Mouse (Mus musculus) hindbrain, postnatal 0 days (tissue): ENCODE results near the gene Slc16a12. TPM values are rescaled to one million over a fixed set of nuclear protein-coding genes. Genes with fewer than 3 reads are reported as not detected.

ENCODE experiments used
- ATAC-seq: fragments of 200-750 bp; cut with Nextera tagmentation; 2 replicates; pipeline ENCODE4 v1.8.0; 2017; ENCODE audit warnings: mild to moderate bottlenecking, moderate TSS enrichment, moderate library complexity
- DNase-seq: peaks from one replicate; pipeline ENCODE4 v3.0.0-alpha.2; 2015; ENCODE audit warnings: low spot score
- H3K27ac ChIP-seq: fragments of 300-500 bp; sonication (generic); 2 replicates; pipeline ENCODE4 v1.5.1; 2014; ENCODE audit warnings: mild to moderate bottlenecking
- H3K27me3 ChIP-seq: fragments of 300-500 bp; sonication (generic); 2 replicates; pipeline ENCODE4 v1.6.1; 2014; ENCODE audit warnings: low read length, mixed read lengths; ENCODE audit not compliant: insufficient read depth
- H3K36me3 ChIP-seq: fragments of 300-500 bp; sonication (generic); 2 replicates; pipeline ENCODE4 v1.6.1; 2014; ENCODE audit warnings: low read length, mixed read lengths; ENCODE audit not compliant: insufficient read depth
- H3K4me1 ChIP-seq: fragments of 300-500 bp; sonication (generic); 2 replicates; pipeline ENCODE4 v1.6.1; 2014; ENCODE audit warnings: antibody characterized with exemption, low read length, mixed read lengths; ENCODE audit not compliant: insufficient read depth
- H3K4me2 ChIP-seq: fragments of 300-500 bp; sonication (generic); 2 replicates; pipeline ENCODE4 v1.6.1; 2014; ENCODE audit warnings: low read depth, mild to moderate bottlenecking, low read length, moderate library complexity, mixed read lengths
- H3K4me3 ChIP-seq: fragments of 300-500 bp; sonication (generic); 2 replicates; pipeline ENCODE4 v1.5.1; 2014; ENCODE audit warnings: low read length
- H3K9ac ChIP-seq: fragments of 300-500 bp; sonication (generic); replicated peaks from 2 replicates; pipeline ENCODE4 v1.6.1; 2014; ENCODE audit warnings: mild to moderate bottlenecking, low read length, moderate library complexity, mixed read lengths
- H3K9me3 ChIP-seq: fragments of 300-500 bp; sonication (generic); 2 replicates; pipeline ENCODE4 v1.6.1; 2016; ENCODE audit warnings: low read length, mixed read lengths
- CTCF ChIP-seq: IDR thresholded peaks from 2 replicates; pipeline ENCODE4 v1.5.1; 2016; ENCODE audit warnings: antibody characterized with exemption, control low read depth, low read depth
- WGBS: fragments of 180-500 bp; shearing (Covaris S2); extraction: QIAGEN DNeasy Blood & Tissue Kit; methylation state at CpG from one replicate; pipeline ENCODE4 v1.1.7; 2014; 5-methylcytosine and 5-hydroxymethylcytosine counted together
- polyA plus RNA-seq: library from polyadenylated mRNA; unstranded; fragments of >200 nt; fragmentation: Nextera tagmentation; extraction: Ambion mirVana; gene quantifications from 2 replicates; pipeline ENCODE4 v1.2.1, GENCODE M21; 2015
- total RNA-seq: library from RNA; depleted of rRNA; stranded (reverse); fragments of >200 nt; gene quantifications from 2 replicates; pipeline ENCODE4 v1.2.3, GENCODE M21; 2014

Slc16a12 gene
- total and polyA plus RNA-seq, 2 experiments from 2014 or later = 2.1 to 3.6 TPM

DNA sequence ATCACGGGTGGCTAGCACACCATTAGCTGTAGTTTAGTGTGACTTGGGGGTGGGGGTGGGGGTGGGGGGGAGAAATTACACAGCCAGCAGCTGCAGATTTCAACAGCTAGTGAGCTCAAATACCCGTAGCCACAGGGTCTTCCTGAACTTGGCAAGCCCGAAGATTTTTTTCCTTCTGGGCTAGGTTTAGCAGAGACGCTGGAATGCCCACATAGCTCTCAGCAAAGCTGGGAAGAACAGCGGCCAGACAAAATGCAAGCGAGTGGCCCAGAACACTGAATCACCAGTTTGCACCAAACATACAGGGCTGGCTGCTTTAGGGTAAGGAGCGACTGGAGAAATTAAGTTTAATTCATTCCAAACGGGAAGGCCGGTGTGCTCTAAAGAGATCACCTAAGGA is 888 bp downstream of the Slc16a12 start:
- TF ChIP-seq CTCF = no peak

DNA sequence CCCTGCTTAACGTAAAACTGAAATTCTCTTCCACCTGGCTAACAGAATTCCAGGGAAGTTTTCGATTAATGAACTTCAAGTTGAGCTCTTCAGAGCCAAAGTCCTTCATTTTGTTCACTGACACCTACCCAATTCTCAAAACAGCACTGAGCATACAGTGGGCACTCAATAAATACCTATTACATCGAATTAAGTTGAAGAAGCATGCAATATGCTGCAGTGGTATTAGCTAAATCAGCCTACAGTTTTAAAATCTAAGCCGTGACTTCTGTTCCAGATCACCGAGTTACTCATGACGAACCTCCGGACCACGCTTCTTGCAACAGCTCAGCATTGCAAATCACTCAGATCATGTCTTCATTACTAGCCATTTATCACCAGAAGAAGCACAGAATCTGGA is 2.1 kb downstream of the Slc16a12 start:
- WGBS = 83% methylated on average over 8 of the region's 8 CpGs
- ATAC-seq = no peak
- no peak for DNase-seq

More for the DNA sequence above, 888 bp downstream of the Slc16a12 start:
- WGBS = 12% methylated on average over 9 of the region's 9 CpGs
- Histone ChIP-seq H3K9me3 (no peaks in the 10 kb centered on the region), H3K9ac (peak overlapping the region; percentile 45; the same call in 1 of the 2 replicates), H3K27ac (no peak overlapping the region), H3K36me3 (no peaks in the 10 kb centered on the region), H3K27me3 (peaks cover 6% of the 10 kb centered on the region; the same call in 1 of the 2 replicates), H3K4me1 (0 out of 2 replicates have a peak, but pooled peaks cover 5% of the 10 kb centered on the region), H3K4me3 (peak overlapping the region; percentile 65), H3K4me2 (peak overlapping the region; percentile 100)
- peak; percentile 6 for DNase-seq
- ATAC-seq = peak; percentile 22; the same call in 1 of the 2 replicates

DNA sequence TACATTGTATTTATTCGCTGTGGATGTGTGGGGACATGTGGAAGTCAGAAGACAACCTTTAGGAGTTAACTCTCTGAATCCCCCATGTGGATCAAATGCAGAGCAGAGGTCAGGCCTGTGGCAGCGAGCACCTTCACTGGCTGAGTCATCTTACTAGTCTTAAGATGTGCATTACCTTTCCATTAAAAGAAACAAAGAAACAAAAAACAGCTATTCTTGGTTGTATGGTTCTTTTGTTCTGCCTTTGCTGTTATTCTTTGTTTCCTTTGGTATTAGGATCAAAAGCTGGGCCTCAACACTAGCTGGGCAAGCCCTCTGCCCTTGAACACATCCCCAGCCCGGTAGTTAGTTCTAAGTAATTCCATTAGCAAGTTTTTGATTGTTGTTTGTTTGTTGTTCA is 9.2 kb downstream of the Slc16a12 start:
- H3K27ac ChIP-seq = no peak overlapping the region
- H3K27me3 ChIP-seq = no peaks in the 10 kb centered on the region
- no peak overlapping the region for H3K4me3 ChIP-seq
- H3K9me3 ChIP-seq = no peaks in the 10 kb centered on the region
- no peaks in the 10 kb centered on the region for H3K4me1 ChIP-seq
- no peak for TF ChIP-seq CTCF
- H3K36me3 ChIP-seq = no peaks in the 10 kb centered on the region
- ATAC-seq (no peak), DNase-seq (no peak)
- no peak overlapping the region for H3K9ac ChIP-seq
- H3K4me2 ChIP-seq = no peak overlapping the region
- WGBS = 81% methylated on average over 3 of the region's 3 CpGs

More for the DNA sequence above, 2.1 kb downstream of the Slc16a12 start:
- no peak for TF ChIP-seq CTCF
- no peak overlapping the region for H3K27ac ChIP-seq
- H3K36me3 ChIP-seq = no peaks in the 10 kb centered on the region
- H3K4me2 ChIP-seq = no peak overlapping the region
- H3K9me3 ChIP-seq = no peaks in the 10 kb centered on the region
- H3K9ac ChIP-seq = no peak overlapping the region
- H3K4me3 ChIP-seq = no peak overlapping the region
- 0 out of 2 replicates have a peak, but pooled peaks cover 5% of the 10 kb centered on the region for H3K4me1 ChIP-seq
- H3K27me3 ChIP-seq = peaks cover 6% of the 10 kb centered on the region; the same call in 1 of the 2 replicates

DNA sequence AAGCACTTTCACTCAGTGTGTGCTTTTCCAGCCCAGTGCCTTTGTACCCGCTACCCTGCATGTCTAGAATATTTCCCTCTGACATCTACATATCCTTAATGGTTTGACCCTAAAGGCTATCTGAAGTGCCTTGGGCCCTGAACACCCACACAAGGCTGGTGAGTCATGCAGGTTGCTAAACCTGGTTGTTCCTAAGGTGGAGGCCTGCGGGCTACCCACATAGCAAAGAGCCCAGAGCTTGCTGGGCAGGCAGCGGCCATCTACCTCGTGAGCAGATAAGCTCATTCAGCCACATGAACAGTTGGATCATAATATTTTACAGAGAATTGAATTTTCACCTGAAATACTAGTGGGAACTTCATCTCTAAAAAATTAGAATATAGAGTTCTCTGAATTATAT is 11.2 kb downstream of the Slc16a12 start:
- 90% methylated on average over 4 of the region's 4 CpGs for WGBS
- no peak for ATAC-seq

DNA sequence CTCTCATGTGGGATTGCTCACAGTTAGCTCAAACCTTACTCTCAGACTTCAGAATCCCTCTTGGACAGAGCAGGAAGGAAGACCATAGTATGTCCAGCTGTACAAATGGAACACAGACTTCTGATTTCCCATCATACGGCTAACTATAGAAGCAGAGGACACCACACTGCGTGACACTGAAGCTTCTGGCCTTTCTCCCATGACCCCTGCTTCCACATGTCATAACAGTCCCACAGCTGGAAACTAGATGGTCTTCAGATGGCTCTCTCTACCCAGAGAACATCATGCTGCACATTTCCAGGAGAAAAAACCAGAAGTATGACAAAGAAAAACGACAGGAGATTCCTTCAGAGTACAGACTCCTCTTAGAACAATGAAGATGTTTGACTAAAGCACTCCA is 14.1 kb downstream of the Slc16a12 start:
- H3K27ac ChIP-seq = no peak overlapping the region
- no peaks in the 10 kb centered on the region for H3K9me3 ChIP-seq
- no peaks in the 10 kb centered on the region for H3K36me3 ChIP-seq
- no peak overlapping the region for H3K4me2 ChIP-seq
- no peak overlapping the region for H3K4me3 ChIP-seq
- WGBS = 71% methylated on average over 3 of the region's 3 CpGs
- no peak overlapping the region for H3K9ac ChIP-seq
- DNase-seq = no peak
- ATAC-seq = no peak
- no peaks in the 10 kb centered on the region for H3K27me3 ChIP-seq
- no peaks in the 10 kb centered on the region for H3K4me1 ChIP-seq
- TF ChIP-seq CTCF = no peak

More for the DNA sequence above, 11.2 kb downstream of the Slc16a12 start:
- no peak for TF ChIP-seq CTCF
- no peak overlapping the region for H3K9ac ChIP-seq
- no peak for DNase-seq
- H3K27ac ChIP-seq = no peak overlapping the region
- H3K36me3 ChIP-seq = no peaks in the 10 kb centered on the region
- H3K9me3 ChIP-seq = no peaks in the 10 kb centered on the region
- H3K27me3 ChIP-seq = no peaks in the 10 kb centered on the region
- no peak overlapping the region for H3K4me3 ChIP-seq
- H3K4me2 ChIP-seq = no peak overlapping the region
- no peaks in the 10 kb centered on the region for H3K4me1 ChIP-seq

DNA sequence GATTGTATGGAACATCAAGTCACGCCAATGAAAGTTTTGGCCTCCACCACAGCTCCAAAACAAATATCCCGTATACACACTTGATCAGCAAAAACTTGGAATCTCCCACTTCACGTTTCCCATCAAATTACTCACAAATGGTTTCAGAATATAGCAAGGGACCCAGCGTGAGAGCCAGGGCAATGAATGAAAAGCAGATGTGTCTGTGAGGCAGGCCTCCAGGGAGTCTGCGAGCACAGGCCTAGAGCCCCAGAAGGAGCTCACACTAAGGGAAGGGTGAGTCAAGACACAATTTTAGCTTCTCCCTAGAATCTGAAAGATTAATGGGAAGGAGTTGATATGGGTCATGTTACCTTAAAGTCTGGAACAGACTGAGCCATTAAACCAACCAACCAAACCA is 15.7 kb downstream of the Slc16a12 start:
- no peaks in the 10 kb centered on the region for H3K4me1 ChIP-seq
- 78% methylated on average over 5 of the region's 5 CpGs for WGBS

DNA sequence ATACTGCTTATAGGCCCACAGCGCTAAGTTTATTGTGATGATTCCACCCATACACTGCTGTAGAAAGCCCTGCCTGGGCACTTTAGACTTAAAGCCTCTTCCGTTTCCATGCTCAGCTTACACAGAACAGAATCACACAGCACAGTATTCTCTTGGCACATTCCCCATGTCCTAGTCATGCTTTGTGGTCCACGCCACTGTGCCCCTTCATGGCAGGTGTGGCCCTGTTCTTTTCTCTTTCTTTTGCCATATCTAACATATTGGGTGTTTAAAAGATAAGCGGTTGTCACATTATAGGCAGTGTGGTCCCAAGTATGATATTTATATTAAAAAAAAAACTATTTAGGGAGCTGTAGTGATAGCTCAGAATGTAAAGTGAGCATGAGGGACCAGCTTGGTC is 16.5 kb downstream of the Slc16a12 start:
- no peaks in the 10 kb centered on the region for H3K9me3 ChIP-seq
- H3K27me3 ChIP-seq = no peaks in the 10 kb centered on the region
- ATAC-seq (no peak), DNase-seq (no peak)
- WGBS = 92% methylated on average over 4 of the region's 4 CpGs
- TF ChIP-seq CTCF = no peak
- no peaks in the 10 kb centered on the region for H3K4me1 ChIP-seq
- H3K9ac ChIP-seq = no peak overlapping the region
- H3K27ac ChIP-seq = no peak overlapping the region
- no peak overlapping the region for H3K4me2 ChIP-seq
- H3K36me3 ChIP-seq = no peaks in the 10 kb centered on the region
- H3K4me3 ChIP-seq = no peak overlapping the region

More for the DNA sequence above, 15.7 kb downstream of the Slc16a12 start:
- no peak overlapping the region for H3K27ac ChIP-seq
- no peak for TF ChIP-seq CTCF
- no peaks in the 10 kb centered on the region for H3K36me3 ChIP-seq
- no peak overlapping the region for H3K4me3 ChIP-seq
- no peak overlapping the region for H3K9ac ChIP-seq
- DNase-seq = no peak
- no peaks in the 10 kb centered on the region for H3K9me3 ChIP-seq
- ATAC-seq = no peak
- no peak overlapping the region for H3K4me2 ChIP-seq
- H3K27me3 ChIP-seq = no peaks in the 10 kb centered on the region
